Mouse (Mus musculus) 416B (cell line): ENCODE measurements around the gene Shq1.

Experiments used
- DNase-seq: peaks from one replicate; pipeline ENCODE4 v3.0.0; 2011; ENCODE audit warnings: low read depth

Shq1 gene

GRCm38 (mm10) chr6:100601634-100602033 is 69.3 kb downstream of the Shq1 start:
- DNase-seq: peak; percentile 65

- DNase-seq: no peak
Measured at GRCm38 (mm10) chr6:100593857-100594256, 77.1 kb downstream of the Shq1 start.

- no peak for DNase-seq
Measured at GRCm38 (mm10) chr6:100592991-100593390, 78.0 kb downstream of the Shq1 start.

- DNase-seq: no peak
Measured at GRCm38 (mm10) chr6:100590602-100591001, 80.4 kb downstream of the Shq1 start.

GRCm38 (mm10) chr6:100588876-100589275 is 82.1 kb downstream of the Shq1 start:
- DNase-seq: no peak

GRCm38 (mm10) chr6:100586758-100587157 is 84.2 kb downstream of the Shq1 start:
- DNase-seq: no peak

GRCm38 (mm10) chr6:100581951-100582350 is 89.0 kb downstream of the Shq1 start:
- DNase-seq: no peak

GRCm38 (mm10) chr6:100581056-100581455 is 89.9 kb downstream of the Shq1 start:
- DNase-seq: peak; percentile 33

GRCm38 (mm10) chr6:100577590-100577989 is 93.4 kb downstream of the Shq1 start:
- DNase-seq: no peak

GRCm38 (mm10) chr6:100576171-100576570 is 94.8 kb downstream of the Shq1 start:
- no peak for DNase-seq

GRCm38 (mm10) chr6:100566774-100567173 is 104.2 kb downstream of the Shq1 start:
- DNase-seq: no peak

GRCm38 (mm10) chr6:100564516-100564915 is 106.4 kb downstream of the Shq1 start:
- no peak for DNase-seq

GRCm38 (mm10) chr6:100563552-100564341 is 107.2 kb downstream of the Shq1 start:
- DNase-seq: no peak

GRCm38 (mm10) chr6:100562719-100563551 is 108.0 kb downstream of the Shq1 start:
- no peak for DNase-seq

- DNase-seq: no peak
Measured at GRCm38 (mm10) chr6:100558057-100558456, 112.9 kb downstream of the Shq1 start.

GRCm38 (mm10) chr6:100542154-100542997 is 128.6 kb downstream of the Shq1 start:
- DNase-seq: no peak

GRCm38 (mm10) chr6:100539698-100540097 is 131.3 kb downstream of the Shq1 start:
- peak; percentile 17 for DNase-seq

GRCm38 (mm10) chr6:100538570-100538969 is 132.4 kb downstream of the Shq1 start:
- DNase-seq: no peak

GRCm38 (mm10) chr6:100537987-100538386 is 133.0 kb downstream of the Shq1 start:
- DNase-seq: no peak

- DNase-seq: no peak
Measured at GRCm38 (mm10) chr6:100537042-100537441, 133.9 kb downstream of the Shq1 start.

- DNase-seq: no peak
Measured at GRCm38 (mm10) chr6:100533364-100533763, 137.6 kb downstream of the Shq1 start.

GRCm38 (mm10) chr6:100532326-100532725 is 138.6 kb downstream of the Shq1 start:
- no peak for DNase-seq
